Mouse (Mus musculus): ENCODE results near the gene Olfr273. TPM values are rescaled to one million over a fixed set of nuclear protein-coding genes. Genes with fewer than 3 reads are reported as not detected.

The Olfr273 gene
- not detected for polyA plus RNA-seq (2014; fragmentation: Illumina TruSeq; extraction: RNeasy Lipid Tissue Mini Kit (QIAGEN cat#74804); ENCODE audit: low read depth, low replicate concordance)

GRCm38 (mm10) chr4:52859136-52859535 is at the start of gene Olfr273:
Olfr273 (minus strand) TSS chr4:52859236.

GRCm38 (mm10) chr4:52814304-52814703 is 44.7 kb downstream of the Olfr273 start, which contains the start of gene Olfr275:
Olfr275 (plus strand) TSS chr4:52814604.

Other genes starting within 250 kb of the Olfr273 start
- gene Olfr275, start 44.6 kb downstream of the Olfr273 start, polyA plus RNA-seq (2014; fragmentation: Illumina TruSeq; extraction: RNeasy Lipid Tissue Mini Kit (QIAGEN cat#74804); ENCODE audit: low read depth, low replicate concordance): not detected
- not detected for gene Olfr272, start 59.9 kb upstream of the Olfr273 start, polyA plus RNA-seq (2014; fragmentation: Illumina TruSeq; extraction: RNeasy Lipid Tissue Mini Kit (QIAGEN cat#74804); ENCODE audit: low read depth, low replicate concordance)
- not detected for gene Olfr270, start 105.3 kb upstream of the Olfr273 start, polyA plus RNA-seq (2014; fragmentation: Illumina TruSeq; extraction: RNeasy Lipid Tissue Mini Kit (QIAGEN cat#74804); ENCODE audit: low read depth, low replicate concordance)
- not detected for gene Nipsnap3a, start 130.0 kb upstream of the Olfr273 start, polyA plus RNA-seq (2014; fragmentation: Illumina TruSeq; extraction: RNeasy Lipid Tissue Mini Kit (QIAGEN cat#74804); ENCODE audit: low read depth, low replicate concordance)
- 53.1 TPM for gene Nipsnap3b, start 152.6 kb upstream of the Olfr273 start, polyA plus RNA-seq (2014; fragmentation: Illumina TruSeq; extraction: RNeasy Lipid Tissue Mini Kit (QIAGEN cat#74804); ENCODE audit: low read depth, low replicate concordance)